Mouse (Mus musculus) mature B cell (primary cell): ENCODE measurements at regions not wholly inside any gene's neighbourhood (a gene's known extent, or its start where the extent isn't known, plus 50 kb on each side); places are given as distances from the start of the nearest gene placed in this dataset.
"Not testable (repeated sequence)": the region's sequence is repeated elsewhere in the genome, so short reads cannot be mapped to it uniquely, and the experiment has no call there.

Experiments used
- in situ Hi-C: fragments of 300-500 bp; cut with MboI; formaldehyde crosslinking; loops from 2 replicates; pipeline ENCODE4 v1.14.3; 2019

DNA sequence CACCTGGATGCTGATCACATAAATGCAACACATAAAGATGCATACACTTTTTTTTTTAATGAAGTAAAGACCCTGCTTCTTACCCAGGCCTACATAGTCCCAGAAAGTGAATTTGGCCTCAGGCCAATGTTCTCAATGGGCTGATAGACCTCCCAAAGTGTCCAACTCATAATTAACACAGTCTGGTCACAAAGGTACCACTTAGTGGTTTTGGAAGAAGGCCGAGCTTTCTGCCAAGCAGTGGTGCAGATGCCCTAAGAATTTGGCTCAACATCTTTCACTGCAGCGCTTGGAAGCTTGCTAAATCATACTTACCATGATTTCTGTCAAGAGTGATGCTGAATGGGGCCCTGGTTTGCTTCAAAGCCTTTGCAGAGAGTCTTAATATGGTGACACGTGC lies 706.4 kb upstream of the Rag2 start:
- in situ Hi-C loops: no loop called here

- in situ Hi-C loops: no loop called here
These were observed 704.8 kb upstream of the Rag2 start for GRCm38 (mm10) chr2:100919537-100920212.

- in situ Hi-C loops: not testable (repeated sequence)
These were observed 675.9 kb upstream of the Rag2 start for GRCm38 (mm10) chr2:100948632-100949031.

DNA sequence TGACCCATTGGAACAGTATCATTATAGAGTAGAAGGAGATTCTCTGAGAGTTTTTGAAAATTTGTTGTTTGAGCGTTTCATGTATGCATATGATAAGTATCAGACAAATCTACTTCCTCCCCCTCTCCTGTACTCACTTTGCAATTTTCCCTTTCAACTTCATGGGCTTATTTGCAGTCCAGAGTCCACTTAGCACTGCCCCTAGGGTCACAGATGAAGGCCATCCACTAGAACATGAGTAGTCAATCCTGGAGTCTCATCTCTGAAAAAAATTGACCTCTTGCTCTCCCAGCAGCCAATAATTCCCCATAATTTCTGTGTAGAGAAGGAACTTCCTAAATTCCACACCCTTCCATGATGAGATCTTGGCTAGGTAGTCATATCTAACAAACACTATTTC lies 665.1 kb upstream of the Rag2 start:
- in situ Hi-C loops: no loop called here

DNA sequence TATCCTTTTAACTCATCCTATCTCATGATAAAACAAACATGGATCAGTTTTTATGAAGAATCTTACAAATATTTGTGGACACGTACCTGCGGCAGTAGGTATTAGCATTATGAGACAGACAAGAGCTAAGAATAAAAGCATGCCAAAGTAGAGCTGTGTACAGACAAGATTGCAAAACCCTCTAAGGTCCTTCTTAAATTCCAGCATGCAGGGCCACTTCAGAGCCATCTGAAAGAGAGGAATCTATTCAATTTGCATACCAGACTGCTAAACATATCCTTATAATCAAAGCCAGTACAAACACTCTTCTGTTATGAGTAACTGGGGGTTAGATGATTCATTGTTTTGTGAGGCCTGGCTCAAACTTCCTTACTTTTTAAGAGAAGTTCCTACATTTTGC lies 659.9 kb upstream of the Rag2 start:
- in situ Hi-C loops: no loop called here

DNA sequence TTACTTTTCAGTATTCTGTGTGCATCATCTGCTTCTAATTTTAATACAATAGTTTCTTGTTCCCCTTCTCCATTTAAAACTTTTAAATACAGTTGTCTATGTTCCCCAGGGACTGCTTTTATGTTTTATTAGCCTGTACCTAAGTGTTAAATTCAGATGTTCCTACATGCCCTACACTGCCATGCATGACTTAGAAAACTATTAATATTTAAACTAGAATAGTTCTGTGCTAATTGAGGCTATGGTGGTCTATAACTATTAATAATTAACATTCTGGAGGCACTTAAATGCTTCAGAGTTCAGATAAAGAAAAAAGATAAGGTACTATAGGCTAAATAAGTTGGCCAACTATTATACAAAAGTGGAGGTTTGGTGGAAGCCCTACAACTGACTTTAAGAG lies 647.3 kb upstream of the Rag2 start:
- in situ Hi-C loops: no loop called here

DNA sequence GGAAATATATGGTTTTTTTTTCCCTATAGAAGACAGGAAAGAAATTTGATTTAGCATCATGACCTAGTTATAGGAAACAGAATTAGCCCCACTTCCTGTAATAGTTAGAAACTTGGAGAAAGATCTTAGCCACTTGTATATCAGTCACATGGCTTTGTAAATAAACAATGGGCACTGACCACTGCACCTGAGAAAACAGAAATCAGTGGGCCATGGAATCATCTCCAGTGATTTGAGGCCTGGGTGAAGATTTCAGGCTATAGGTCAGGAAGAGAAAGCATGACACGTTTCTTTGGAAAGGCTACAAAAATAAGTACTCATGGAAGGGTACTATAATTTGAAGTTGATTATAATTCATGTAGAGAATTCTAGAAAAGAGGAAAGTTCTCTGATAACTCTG lies 642.2 kb upstream of the Rag2 start:
- in situ Hi-C loops: no loop called here

DNA sequence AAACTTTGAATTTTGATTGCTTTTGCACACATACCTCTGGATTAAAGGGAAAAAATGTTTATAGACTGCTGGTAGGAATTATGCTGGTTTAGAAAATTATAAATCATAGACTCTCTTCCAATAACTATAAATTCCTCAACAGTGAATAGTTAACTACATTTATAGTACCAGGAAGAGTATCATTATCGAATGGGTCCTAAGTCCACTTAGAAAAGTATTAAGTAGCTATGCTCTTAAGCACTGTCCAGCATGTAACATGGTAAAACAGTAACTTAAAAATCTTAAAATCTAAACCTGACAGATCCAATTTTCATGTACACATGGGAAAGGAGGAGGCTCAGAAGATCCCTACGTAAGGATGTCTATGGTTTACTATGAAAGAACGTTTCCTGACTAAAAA lies 609.2 kb upstream of the Rag2 start:
- in situ Hi-C loops: no loop called here

- in situ Hi-C loops: no loop called here
These were observed 605.1 kb upstream of the Rag2 start for GRCm38 (mm10) chr2:101019384-101019783.

- in situ Hi-C loops: no loop called here
These were observed 603.0 kb upstream of the Rag2 start for GRCm38 (mm10) chr2:101021515-101021914.

- in situ Hi-C loops: no loop called here
These were observed 581.5 kb upstream of the Rag2 start for GRCm38 (mm10) chr2:101043050-101043449.

GRCm38 (mm10) chr2:101062939-101063338 lies 561.6 kb upstream of the Rag2 start:
- in situ Hi-C loops: no loop called here

DNA sequence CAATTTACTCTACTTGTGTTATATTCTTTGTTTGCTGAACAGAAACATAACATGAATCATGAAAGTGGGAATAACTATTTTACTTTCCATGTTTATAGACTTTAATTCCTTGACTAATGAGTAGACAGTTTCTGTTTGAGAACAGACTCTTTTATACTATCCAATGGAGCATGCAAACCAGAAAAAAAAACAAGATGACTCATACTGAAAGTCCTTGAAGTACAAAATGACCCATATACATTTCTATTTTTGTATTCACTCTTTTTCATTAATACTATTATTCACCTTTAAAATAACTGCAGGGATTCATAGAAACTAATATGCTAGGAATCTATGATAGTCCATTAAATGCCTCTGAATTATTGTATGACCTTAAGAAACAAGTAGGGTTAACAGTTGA lies 549.5 kb upstream of the Rag2 start:
- in situ Hi-C loops: no loop called here

- in situ Hi-C loops: no loop called here
These were observed 544.3 kb upstream of the Rag2 start for GRCm38 (mm10) chr2:101080231-101080630.

DNA sequence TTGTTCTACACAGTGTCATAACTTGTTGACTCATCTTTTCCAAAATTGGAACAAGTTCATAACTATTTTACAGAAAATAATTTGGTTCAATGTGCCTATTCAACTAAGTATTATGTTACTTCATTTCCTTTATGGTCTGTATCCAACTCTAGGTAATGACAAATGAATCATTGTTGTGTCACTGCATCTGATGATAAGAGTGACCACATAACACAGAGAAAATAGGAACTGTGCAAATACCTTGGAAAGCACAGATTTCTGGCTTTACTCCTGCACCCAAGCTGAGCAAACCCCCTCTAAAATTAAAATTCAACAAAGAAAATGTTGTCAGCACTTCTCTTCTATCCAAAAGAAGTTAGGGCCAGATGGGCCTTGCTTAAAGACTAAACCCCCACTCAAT lies 540.7 kb upstream of the Rag2 start:
- in situ Hi-C loops: no loop called here

GRCm38 (mm10) chr2:101084648-101085047 lies 539.9 kb upstream of the Rag2 start:
- in situ Hi-C loops: no loop called here

DNA sequence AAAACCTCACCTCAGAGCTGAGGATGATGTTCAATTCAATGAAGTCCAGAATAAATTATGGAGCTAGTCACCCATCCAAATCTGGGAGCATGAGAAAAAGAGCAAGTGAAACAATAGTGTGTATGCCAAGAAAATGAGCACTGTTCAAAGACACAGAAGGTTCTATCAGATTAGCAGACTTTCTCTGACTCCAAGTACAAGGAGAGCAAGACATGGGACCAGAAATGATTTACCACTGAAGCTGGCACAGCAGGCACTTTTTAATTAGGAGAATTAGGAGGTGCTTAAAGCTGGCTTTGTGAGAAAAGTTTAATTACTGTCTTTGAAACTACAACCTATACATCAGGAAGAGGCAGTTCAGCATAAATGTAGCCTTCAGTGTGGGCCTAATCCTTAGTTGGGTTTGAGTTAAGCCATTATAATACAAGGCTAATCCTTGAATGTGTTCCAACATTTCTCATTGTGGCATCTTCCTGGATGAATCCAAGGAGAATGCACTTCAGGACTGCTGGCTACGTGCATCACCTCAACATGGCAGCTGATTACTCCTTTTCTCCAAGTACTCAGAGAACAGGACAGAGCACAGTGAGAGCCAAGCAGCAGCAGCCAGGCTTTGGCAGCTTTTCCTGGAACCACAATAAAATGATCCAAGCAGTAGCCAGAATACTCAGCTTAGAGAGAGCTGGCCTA lies 517.2 kb upstream of the Rag2 start:
- in situ Hi-C loops: no loop called here

DNA sequence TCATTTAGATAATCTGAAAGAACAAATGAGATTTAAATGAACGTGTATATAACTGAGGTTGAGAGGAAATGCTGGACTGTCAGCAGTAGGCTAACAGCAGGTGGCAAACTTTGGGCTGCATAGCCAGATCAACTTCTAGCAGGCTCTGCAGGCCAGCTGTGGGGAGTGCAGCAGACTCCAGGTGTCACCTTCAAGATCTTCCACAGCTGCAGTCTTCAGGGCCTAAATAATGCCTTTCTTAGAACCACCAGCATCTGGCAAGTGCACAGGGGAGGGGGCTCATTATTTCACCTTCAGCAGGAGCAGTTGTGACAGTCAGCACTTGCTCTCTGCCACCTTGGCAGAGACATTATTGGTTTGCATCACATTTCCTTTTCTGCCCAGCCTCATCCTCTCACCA lies 487.7 kb upstream of the Rag2 start:
- in situ Hi-C loops: no loop called here

- in situ Hi-C loops: no loop called here
These were observed 484.6 kb upstream of the Rag2 start for GRCm38 (mm10) chr2:101139931-101140330.

DNA sequence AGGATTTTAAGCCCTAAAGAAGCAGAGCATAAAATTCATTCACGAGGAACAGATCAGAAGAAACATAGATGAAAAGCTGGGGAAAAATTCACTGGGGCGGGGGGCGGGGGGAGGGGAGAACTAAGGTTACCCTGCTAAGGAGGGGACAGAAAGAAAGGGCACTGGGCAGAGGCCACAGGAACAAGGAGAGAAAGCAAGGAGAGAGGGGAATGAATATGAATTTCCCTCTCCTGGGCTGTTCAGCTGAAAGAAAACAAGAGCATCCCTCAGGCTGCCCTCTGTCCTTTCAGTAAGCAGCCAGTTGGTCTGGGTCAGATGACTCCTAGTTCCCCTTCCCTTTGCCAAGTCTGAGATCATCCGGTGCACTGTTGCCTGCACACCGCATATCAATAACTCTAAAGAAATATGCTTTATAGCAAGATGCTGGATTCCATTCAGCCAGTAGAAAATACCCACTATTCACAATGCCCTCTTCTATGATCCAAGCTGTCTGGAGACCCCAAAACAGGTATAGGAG lies 467.7 kb upstream of the Rag2 start:
- in situ Hi-C loops: no loop called here

- in situ Hi-C loops: no loop called here
These were observed 465.2 kb upstream of the Rag2 start for GRCm38 (mm10) chr2:101159276-101159675.

DNA sequence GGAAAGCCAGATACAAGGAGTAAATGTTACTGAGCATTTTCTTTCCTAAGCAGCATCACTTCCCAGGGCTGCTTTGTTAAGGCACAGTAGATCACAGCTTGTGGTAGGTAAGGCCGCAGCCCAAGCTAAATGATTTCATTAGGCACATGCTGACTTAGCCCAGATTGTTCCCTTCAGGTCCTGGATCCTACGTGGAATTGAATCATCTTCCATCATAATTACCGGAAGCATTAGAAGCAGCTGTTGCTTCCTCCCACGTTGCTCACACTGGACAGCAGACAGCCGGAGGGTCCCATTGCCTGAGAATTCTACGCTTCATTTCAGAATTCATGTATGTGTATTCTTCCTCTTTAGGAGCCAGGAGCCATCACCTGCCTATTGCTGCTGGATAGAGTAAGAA lies 458.6 kb upstream of the Rag2 start:
- in situ Hi-C loops: no loop called here

DNA sequence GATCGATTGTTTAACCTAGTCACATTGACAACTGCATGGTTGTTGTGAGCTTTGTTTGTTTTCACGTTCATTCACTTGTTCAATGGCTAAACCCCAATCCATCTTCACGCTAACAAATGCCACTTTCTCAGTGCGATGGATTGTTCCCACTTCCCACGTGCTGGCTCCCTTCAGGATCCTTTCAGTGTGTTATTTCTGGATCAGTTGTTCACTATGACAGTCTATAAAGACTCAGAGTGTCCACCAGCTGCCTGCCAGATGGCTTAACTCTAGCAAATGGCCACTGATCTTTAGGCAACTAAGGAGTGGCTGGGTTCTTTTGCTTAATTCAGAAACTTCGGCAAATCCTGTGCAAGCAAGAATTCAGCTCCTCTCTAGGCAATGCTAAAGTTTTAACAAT lies 451.7 kb upstream of the Rag2 start:
- in situ Hi-C loops: no loop called here

- in situ Hi-C loops: no loop called here
These were observed 449.4 kb upstream of the Rag2 start for GRCm38 (mm10) chr2:101175124-101175523.
